Mouse (Mus musculus) regulatory T cell (primary cell): ENCODE data around the gene Txn2.

Experiments used
- in situ Hi-C: fragments of 300-600 bp; cut with MboI, MseI; formaldehyde crosslinking; loops from one replicate; pipeline ENCODE4 v1.15.1; 2025; ENCODE audit warnings: high pct_unique_total_duplicates

Gene Txn2

DNA sequence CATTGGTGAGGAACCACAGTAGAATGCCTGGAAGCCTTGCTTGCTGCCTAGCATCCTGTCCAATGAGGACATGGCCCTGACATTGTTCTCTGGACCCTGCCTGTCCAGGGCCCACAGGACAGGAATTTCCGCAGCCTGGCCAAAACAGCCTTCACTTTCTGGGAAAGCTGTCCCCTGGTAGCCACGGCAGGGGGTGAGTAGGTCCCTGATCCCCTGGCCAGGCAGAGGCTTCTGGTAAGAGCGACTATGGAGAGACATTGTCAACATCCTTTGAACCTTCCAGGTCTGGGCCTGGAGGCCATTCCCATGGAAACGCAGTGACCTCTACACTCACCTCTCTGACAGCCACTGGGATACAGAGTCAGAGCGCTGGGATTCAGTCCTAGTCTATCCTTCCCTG lies 16.8 kb downstream of the Txn2 start:
- in situ Hi-C loops: loop anchor here (25.0 kb wide), 1 partner anchor 500 kb away; the partner anchor contains the start of gene Apol9a

DNA sequence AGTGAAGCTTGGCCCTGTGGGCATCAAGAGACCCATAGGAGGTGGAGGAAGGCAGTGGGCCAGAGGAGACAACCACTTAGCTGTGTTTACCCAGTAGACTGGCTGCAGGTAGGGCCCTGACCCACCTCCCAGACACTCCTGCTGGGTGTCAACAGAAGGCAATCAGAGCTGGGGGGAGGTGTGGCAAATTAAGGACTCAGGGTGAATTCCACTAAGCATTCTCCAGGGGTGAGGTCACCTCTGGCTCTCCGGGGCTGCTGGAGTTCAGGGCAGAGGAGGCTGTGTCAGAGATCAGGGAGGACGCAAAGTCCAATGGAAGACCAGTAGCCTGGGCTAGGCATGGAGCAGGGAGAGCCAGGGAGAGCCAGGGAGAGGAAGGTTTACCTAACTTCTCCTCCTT lies 17.7 kb downstream of the Txn2 start:
- in situ Hi-C loops: loop anchor here (25.0 kb wide), 1 partner anchor 499 kb away; the partner anchor contains the start of gene Apol9a

DNA sequence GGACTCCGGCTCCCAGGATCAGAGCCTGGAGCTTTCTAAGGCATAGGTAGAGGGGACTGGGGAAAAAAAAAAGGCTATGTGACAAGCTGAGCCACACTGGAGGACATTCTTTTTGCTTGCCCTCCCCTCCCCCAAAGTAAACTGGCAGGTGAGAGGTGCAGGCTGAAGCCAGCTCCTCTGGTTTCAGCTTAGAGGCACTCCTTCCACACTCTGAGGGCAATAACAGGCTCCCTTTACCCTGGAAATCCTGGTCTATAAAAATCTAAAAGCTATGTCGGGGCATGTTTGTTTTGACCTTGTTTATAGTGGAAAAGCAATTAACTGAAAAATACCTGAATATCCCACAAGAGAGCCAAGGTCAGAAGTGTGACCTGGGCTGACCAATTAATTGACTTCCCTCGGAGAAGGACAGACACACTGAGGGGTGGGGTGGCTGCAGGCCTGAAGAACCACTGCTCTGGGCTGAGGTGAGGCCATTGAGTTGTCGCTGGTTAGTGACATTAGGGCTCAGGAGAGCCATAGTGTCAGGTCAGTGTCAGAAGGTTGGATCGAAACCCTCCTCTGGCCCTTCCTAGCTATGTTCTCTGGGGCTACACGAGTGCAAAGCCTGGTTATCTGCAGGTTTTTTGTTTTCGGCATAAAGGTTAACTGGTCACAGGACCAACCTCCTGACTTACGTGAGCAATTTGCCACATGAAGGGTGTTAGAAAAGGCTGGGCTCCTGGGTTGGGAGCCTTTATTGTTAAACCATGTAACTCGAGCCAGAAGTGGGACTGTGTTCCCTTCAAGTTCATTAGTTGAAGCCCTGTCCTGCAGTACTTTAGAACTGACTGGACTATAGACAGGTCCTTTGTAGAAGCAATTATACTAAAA lies 20.9 kb downstream of the Txn2 start:
- in situ Hi-C loops: loop anchor here (25.0 kb wide), 1 partner anchor 496 kb away; the partner anchor contains the start of gene Apol9a

DNA sequence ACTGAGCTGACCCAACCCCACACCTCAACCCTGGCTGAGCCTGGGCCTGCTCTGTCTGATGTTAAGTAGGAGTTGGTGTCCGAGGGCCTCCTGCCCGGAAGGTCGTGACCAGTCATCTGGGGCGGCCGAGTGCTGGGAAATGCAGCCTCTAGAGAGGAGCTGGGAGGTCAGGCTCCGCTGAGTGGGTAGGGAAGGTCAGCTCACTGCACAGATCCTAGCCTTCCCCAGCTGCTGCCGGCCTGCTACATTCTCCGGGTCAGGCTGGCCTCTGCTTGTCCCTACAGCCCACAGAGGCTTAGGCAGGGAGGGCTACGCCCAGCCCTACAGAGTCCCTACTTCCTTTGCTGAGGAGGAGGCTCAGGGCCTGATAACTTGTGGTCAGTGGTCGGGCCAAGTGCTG lies 22.3 kb downstream of the Txn2 start:
- in situ Hi-C loops: loop anchor here (25.0 kb wide), 1 partner anchor 494 kb away; the partner anchor contains the start of gene Apol9a

DNA sequence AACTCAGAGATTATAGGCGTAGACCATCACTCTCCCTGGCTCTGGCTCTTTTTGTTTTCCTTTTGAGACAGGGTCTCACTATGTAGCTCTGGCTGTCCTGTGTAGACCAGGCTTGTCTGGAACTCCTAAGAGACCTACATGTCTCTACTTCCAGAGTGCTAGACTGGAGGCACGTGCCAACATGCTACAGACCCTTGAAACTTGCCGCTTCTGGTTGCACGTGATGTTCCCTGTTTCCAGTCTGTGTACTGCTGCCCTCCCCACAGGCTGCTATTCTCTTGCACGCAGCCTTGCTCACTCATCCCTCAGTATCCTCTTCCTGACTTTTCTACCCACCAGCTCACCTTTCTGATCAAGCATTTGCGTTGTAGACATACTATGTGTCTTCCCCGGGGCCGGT lies 22.7 kb downstream of the Txn2 start:
- in situ Hi-C loops: loop anchor here (25.0 kb wide), 1 partner anchor 494 kb away; the partner anchor contains the start of gene Apol9a

DNA sequence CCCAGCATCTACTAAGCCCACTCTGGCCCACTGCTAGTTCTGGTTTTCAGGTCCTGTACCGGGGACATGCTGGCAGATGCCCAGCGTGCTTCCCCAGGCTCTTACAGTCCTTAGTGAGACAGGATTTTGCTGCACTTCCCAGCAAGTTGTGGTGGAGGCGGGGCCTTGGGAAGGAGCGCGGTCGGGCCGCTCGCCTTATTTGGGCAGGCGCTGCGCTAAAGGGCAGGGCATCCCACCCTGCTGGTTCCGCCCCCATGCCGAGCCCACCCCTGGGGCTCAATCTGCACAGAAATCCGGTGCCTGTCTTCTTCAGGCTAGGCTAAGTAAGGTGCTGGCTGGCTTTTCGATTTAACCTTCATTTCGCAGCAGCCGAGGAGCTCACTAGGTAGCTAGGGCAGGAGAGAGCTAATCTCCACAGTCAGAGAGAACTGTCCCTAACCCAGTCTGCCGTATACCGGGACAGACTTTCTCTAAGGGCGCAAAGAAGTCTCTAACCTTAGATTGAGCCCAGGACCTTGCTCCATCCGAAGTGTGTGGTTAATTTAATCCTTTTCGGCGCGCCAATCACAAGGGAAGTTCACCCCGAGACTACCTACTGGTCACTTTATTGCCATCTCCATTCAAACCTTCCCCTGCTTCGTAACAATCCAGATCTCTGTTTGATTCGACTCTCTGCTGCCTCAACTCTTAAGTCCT lies 23.4 kb downstream of the Txn2 start:
- in situ Hi-C loops: loop anchor here (25.0 kb wide), 1 partner anchor 493 kb away; the partner anchor contains the start of gene Apol9a

DNA sequence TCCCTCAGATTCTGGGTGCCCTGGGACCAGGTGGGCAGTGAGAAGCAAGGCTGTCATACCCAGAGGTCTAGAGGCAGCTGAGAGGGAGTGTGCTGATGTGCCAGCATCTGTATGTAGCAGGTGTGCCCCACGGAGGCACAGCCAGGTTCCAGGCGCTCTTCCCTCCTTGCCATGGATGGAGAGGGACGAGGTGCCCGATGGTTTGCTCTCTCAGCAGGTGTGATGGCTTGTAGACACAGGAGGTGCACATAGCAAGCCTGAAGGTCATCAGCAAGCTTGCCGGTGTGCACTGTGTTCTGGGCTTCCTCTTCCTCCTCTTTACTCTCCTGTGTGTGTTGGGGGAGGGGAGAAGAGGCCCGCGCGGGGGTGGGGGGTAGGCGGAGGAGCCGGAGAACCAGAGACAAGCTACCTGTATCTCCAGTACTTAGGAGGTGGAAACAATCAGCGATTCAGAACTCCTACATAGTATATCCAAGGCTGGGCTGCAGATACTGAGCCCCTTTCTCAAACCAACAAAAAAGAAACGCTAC lies 24.4 kb downstream of the Txn2 start:
- in situ Hi-C loops: loop anchor here (25.0 kb wide), 1 partner anchor 492 kb away; the partner anchor contains the start of gene Apol9a

DNA sequence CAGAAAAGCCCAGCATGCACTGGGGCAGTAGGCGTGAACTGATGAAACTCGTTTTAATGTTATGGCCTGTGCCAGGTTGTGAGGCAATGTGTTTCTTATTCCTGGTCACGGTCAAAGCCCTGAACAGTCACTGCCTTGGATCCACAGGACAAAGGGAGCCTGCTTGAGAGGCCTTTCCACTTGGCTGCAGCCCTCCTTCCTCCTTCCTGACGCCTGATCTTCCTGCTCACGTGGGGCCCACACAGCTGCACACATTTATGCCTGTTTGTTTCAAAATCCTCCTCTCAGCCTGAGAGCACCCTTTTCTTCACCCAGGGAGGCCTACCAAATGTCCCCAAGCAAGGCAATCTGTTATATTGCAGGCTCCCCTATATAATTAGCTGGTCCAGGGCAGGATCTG lies 25.6 kb downstream of the Txn2 start:
- in situ Hi-C loops: loop anchor here (25.0 kb wide), 1 partner anchor 491 kb away; the partner anchor contains the start of gene Apol9a

DNA sequence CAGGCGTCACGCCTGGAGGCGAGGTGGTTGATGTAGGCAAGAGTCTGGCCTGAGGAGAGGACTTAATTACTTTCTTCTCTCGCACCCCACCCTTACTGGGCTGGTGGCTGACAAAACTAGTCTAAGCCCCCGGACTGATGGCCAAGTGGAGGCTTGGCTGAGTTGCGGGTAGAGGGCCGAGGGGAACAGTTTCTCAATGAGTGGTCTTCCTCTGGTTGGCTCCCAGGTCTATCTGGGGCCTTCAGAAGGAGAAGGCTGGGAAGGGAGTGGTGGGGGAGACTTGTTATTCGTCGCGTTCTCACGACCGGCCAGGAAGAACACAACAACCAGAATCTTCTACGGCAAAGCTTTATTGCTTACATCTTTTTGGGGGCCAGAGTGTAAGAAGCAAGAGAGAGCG lies 33.9 kb downstream of the Txn2 start:
- in situ Hi-C loops: no loop called here

DNA sequence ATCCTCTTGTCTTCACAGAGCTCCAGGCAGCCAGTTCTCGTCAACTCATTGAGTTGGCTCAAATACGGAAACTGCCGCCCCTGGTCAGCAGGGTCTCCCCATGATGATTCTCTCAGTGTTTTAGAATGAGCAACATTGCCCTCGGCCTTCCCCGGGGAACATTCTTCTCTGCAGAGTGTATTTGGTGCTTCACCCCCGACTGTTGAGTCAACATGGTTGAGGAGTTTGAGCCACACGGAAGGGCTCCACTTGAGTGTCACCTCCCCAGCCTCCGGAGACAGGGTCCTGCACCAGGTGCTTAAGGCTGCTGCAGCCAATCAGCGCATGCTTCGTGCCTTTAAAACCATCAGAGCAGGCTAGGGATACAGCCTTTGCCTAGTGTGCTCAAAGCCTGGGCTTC lies 35.5 kb downstream of the Txn2 start:
- in situ Hi-C loops: no loop called here

DNA sequence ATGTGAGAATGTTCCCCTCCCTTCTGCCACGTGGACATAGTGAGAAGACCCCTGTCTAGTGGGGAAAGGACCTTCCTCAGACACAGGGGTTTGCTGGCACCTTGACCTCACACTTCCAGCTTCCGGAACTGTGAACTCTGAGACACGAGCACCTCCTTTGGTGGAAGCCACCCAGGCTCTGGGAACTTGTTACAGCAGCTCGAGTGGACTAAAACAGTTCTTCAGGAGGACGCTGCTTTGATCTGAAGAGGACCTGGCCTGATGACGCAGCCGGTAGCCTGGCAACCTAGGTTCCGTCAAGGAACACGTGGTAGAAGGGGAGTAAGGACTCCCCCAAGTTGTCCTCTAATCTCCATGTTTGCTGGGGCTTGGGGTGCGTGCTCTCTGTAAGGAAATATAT lies 36.4 kb downstream of the Txn2 start:
- in situ Hi-C loops: no loop called here

DNA sequence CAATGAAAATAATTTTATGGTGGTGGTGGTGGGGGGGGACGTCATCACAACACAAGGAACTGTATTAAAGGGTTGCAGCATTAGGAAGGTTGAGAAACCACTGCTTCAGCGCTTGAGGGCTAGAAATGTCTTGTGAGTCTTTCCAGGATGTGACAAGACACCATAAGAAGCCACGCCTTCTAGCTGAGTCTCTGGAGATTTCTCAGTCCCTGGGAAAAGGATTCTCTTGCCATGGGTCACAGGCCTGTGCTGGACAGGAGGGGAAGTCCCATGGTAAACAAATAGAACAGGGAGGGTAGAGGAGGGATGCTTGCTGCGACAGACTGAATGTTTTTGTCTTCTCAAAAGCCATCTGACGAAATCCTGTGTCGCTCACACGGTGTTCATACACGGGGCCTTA lies 37.0 kb downstream of the Txn2 start:
- in situ Hi-C loops: no loop called here

DNA sequence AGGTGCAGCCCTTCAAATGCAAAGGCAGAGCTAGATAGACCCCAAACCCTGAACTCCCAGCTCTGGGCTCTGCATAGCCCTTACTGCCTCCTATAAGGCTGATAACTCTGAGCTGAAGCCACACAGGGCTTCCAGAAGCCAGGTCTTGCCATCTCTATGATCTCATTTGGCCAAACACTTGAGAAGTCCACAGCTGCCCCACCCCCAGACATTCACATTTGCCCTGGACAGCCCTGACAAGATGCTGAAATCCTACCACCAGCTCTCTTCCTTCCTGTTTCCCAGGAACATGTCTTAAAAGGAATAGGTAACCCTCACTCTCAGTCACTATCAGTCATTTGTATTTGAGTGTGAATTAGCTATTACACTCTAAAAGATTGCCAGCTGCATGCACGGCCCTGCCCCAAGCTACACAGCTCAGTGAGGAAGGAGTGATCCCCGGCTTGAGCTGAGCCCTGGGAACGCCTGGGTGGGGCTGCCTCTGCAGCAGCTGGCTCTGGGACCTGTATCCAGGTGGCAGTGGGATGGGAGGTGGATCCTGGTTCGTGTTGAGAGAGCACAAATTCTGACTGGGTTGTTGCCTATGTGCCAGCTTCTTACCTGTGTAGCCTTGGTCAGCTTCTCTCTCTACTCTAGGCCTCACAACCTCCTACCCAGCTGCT lies 38.9 kb downstream of the Txn2 start:
- in situ Hi-C loops: no loop called here

DNA sequence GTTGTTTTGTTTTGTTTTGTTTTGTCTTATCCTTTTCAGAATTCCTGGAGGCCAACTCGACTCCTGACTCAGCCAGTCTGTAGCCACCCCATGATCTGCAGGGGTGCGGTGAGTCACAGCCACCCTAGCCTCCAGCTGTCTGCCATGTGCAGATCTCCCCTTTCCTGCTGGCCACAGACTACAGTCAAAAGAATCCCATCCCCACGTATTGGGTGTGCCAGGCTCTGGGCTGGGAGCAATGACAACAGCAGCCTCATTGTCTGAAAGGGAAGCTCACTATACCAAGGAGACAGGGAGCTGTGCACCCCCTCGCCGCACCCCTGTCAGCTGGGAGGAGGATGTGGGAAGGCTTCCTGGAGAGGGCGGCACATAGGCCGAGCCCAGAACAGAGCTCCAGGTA lies 40.5 kb downstream of the Txn2 start:
- in situ Hi-C loops: no loop called here

DNA sequence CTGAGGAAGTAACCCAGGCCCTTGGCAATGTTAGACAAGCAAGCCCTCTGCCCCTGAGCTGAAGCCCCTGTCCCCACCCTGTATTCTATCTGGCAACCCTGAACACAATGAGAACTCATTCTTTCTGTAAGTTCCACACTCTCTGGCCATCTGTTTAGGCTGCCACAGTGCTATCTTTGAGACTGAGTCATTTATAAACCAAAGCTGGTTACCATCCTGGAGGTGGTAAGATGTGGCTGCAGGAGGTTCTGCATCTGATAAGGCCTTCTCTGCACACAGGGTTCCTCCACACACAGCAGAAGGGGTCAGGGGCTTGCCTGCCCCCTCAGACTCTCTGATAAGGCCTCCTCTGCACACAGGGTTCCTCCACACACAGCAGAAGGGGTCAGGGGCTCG lies 41.7 kb downstream of the Txn2 start:
- in situ Hi-C loops: no loop called here

DNA sequence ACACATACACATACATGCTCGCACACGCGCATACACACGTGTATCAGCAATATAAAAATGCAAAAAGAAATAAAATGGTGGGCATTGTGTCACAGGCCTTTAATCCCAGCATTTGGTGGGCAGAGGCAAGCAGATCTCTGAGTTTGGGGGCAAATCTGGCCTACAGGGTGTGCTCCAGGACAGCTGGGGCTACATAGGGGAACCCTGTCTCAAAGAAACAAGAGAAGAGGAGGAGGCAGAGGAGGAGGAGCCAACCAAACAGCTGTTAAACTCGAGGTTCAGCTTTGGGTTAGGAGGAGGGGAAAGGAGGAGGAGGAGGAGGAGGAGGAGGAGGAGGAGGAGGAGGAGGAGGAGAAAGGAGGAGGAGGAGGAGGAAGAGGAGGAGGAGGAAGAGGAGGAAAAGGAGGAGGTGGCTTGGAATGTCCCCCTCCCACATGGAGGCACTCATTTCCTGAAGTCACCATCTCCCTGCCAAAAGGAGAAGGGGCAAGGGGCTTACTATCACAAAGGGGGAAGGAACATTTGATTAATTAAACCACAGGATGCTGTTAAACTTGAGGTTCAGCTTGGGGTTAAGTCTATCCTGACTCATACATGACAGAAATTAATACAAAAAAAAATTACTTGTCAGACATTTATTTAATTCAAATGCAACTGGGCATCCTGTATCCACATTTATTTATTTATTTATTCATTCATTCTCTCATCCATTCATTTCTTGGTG lies 42.3 kb downstream of the Txn2 start:
- in situ Hi-C loops: no loop called here

DNA sequence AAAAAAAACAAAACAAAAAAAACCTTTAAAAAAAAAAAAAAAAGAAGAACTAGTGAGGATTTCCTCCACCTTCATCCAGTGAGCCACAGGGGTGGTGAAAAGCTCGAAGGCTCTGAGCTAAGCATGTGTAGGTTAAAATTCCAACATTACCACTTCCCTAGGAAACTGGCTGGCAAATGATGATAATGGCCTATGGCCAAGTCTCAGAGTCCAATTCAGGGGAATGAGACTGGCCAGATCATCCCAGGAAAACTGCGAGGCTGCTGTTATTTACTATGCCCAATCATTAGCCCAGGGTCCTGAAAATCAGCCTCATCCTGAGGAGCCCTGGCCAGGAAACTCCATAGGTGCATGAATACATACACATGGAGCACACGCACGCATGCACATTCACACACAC lies 42.9 kb downstream of the Txn2 start:
- in situ Hi-C loops: no loop called here

DNA sequence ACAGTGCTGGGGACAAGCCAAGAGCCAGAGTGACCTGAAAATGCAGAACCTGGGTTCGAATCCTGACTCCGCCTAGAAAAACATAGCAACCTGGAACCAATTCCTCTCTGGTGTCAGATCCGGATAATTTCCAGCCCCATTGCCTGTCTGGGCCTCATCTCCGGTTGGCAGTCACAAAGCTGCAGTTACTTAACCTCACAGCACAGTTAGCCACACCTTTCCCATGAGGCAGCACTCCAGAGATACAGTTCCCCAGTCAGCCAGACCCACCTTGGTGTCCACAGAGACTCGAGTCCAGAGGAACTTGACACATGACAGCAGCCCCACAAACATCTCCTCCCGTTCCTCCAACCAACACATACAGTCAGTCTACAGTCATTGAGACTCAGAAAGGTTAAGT lies 43.6 kb downstream of the Txn2 start:
- in situ Hi-C loops: no loop called here

DNA sequence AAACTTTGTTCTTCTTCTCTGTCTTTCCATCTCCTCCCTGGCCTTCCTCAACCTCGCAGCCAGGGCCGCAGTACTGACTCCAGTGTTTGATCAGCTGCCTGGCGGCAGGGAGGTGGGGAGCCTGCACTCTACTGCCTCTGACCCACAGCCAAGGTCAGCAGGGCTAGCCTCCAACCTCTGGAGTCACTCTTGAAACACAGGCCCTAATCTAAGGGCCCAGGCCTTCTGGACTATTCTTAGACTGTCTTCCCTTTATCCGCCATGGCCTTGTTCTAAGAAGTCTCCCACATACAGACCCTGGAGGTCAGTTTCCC lies 45.2 kb downstream of the Txn2 start:
- in situ Hi-C loops: no loop called here

DNA sequence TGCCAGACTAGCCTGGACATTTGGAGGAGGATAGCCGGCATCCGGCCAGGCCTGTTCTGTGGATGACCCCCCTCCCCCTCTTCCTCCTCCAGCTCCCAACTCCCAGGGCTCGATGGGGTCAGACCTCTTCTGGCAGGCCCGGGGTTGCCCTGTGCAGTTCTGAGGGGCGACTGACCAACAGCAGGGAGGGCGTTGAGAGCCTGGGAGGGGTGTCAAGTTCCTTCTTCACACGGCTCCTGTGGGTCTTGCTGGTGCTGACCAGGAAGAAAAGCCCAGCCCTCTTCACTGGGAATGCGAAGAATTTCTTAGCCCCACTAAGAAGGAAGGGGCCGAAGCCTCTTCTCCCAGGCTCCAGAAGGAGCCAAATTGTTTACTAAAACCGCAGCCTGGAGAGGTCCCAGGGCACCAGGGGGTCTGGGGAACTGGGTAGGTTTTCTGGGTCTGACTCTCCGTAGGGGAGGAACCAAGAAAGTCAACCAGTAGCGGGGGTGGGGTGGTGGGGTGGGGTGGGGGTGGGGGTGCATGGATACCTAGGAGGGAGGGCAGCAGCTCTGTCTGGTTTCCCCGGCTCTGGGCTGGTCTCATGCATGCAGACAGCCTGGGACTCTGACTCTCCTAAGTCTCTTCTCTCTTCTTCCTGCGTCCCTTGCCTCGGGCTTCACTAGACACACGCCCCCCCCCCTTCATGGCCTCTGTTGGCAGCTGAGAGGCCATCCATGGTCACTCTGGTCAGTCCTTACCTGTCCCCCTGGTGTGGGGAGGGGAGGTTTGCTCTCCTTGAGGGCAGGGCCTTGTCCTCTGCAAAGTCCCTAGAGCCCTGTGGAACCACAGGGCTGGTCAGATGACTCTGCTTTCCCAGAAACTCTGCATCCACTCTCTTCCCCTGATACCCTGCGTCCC lies 45.8 kb downstream of the Txn2 start:
- in situ Hi-C loops: no loop called here
